Mouse (Mus musculus): Measurements from ENCODE around the gene S1pr3.

DNA sequence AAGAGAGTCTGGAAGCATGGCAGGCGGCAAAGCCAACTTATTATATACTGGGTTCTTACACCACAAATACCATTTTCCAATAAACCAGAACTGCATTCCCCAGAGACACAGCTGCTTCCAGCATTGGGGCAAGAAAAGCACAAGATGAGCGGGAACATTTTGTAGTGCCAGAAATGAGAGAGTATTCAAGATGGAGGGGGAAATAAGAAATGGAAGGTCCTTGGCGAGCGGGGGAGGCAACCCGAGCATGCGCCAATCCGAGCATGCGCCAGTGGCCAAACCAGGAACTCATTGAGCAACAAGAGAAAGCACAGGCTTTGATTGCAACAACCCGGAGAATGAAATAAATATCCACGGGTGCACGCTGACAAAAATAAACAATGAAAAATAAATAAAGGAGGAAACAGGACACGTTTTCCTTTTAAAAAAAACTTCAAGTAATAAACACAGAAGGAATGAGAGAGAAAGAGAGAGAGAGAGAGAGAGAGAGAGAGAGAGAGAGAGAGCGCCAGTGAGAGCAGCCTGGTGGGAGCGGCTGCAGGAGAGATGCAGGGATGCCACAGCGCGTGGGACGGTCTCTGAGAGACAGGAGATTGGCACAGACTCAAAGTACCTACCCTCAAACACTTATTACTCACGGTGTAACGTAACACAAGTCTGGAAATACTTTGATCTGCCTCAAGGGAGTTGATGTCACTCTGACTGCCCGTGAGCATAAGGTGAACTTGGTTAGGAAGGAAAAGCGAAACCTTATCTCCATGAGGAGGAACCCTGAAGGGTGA lies 34.2 kb upstream of the S1pr3 start:
- TF ChIP-seq HCFC1 (IDR thresholded peaks at IDR 0.05; ENCODE audit: borderline replicate concordance, insufficient read depth, low read length) (no peak), CHD2 (IDR thresholded peaks at IDR 0.05; ENCODE audit: low read depth, low read length) (no peak), ZC3H11A (IDR thresholded peaks at IDR 0.05; ENCODE audit: borderline replicate concordance, low read depth, low read length) (no peak), MAFK (IDR thresholded peaks at IDR 0.05; ENCODE audit: insufficient read depth, low read depth, low read length) (no peak), ZNF384 (IDR thresholded peaks at IDR 0.05; ENCODE audit: low read depth, low read length) (no peak)

Measured in ES-E14 (cell line).